Mouse (Mus musculus) lung, adult 2 months (tissue): ENCODE measurements around the gene Gss.

Experiments used
- CTCF ChIP-seq: fragments of 200-500 bp; IDR thresholded peaks from 2 replicates; pipeline ENCODE4 v1.5.1; 2011; ENCODE audit warnings: mild to moderate bottlenecking, low read length, control low read depth; ENCODE audit not compliant: insufficient read depth
- POLR2A ChIP-seq: fragments of 200-500 bp; IDR thresholded peaks from 2 replicates; pipeline ENCODE4 v1.6.1; 2011; ENCODE audit warnings: low read depth, mild to moderate bottlenecking, control low read depth, low read length, borderline replicate concordance; ENCODE audit errors: extremely low read depth

DNA sequence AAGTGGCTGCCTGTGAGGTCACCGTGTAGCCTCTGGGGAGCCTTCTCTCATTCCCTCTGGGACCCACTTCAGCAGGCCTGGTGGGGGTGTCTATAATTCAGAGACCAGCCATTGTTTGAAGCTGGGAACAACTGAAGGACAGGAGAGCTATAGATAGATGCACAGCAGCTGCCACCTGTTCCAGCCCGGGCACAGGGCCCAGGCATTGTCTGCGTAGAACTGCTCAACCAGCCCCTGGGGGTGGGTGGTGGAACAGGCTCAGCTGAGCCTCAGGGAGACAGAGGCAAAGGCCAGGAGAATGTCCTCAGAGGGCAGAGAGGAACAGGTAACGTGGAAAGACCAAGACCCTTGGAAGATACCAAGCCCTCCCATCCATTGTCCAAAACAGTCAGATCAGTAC is 13.8 kb upstream of the Gss start:
- no peak for TF ChIP-seq POLR2A
- TF ChIP-seq CTCF, result no peak
